Mouse (Mus musculus) MEL (cell line): ENCODE measurements around the gene Shroom1. TPM values are rescaled to one million over a fixed set of nuclear protein-coding genes. Genes with fewer than 3 reads are reported as not detected.

Experiments used
- DNase-seq: peaks from one replicate; pipeline ENCODE4 v3.0.0; 2011; ENCODE audit warnings: low read depth, low spot score
- H3K27ac ChIP-seq: 2 replicates; pipeline ENCODE4 v1.5.1; 2012; ENCODE audit warnings: low read depth, mild to moderate bottlenecking, control low read depth, low read length, moderate library complexity; ENCODE audit not compliant: control insufficient read depth
- H3K27me3 ChIP-seq, 2 experiments: fragments of 150-350 bp in 1 of 2; sonication (generic) in 1 of 2; 2 replicates each; pipeline ENCODE4 v1.6.1; 2012; ENCODE audit warnings: low read length in 2 of 2, mild to moderate bottlenecking in 2 of 2, improper control_type of control experiment in 1 of 2, moderate library complexity in 1 of 2; ENCODE audit not compliant: insufficient read depth in 2 of 2, control insufficient read depth in 1 of 2
- H3K36me3 ChIP-seq, 2 experiments: 2 replicates each; pipeline ENCODE4 v1.6.1; 2012 to 2014; ENCODE audit warnings: low read length in 2 of 2, improper control_type of control experiment in 1 of 2, inconsistent platforms in 1 of 2, mild to moderate bottlenecking in 1 of 2; ENCODE audit not compliant: insufficient read depth in 2 of 2, control insufficient read depth in 1 of 2
- H3K4me1 ChIP-seq, 2 experiments: fragments of 150-350 bp in 1 of 2; sonication (generic) in 1 of 2; 2 replicates each; pipeline ENCODE4 v1.6.1; 2012; ENCODE audit warnings: low read length in 2 of 2, improper control_type of control experiment in 1 of 2, mild to moderate bottlenecking in 1 of 2; ENCODE audit not compliant: insufficient read depth in 2 of 2, control insufficient read depth in 1 of 2
- H3K4me3 ChIP-seq, 2 experiments: fragments of 150-350 bp in 1 of 2; sonication (generic) in 1 of 2; 2 replicates each; pipeline ENCODE4 v1.5.1; 2012; ENCODE audit warnings: low read depth in 2 of 2, low read length in 2 of 2, mild to moderate bottlenecking in 2 of 2, moderate library complexity in 2 of 2, control low read depth in 1 of 2, improper control_type of control experiment in 1 of 2; ENCODE audit not compliant: control insufficient read depth in 1 of 2, insufficient read depth in 1 of 2
- H3K79me2 ChIP-seq: 2 replicates; pipeline ENCODE4 v1.6.1; 2012; ENCODE audit warnings: mild to moderate bottlenecking, low read length, moderate library complexity; ENCODE audit not compliant: control insufficient read depth, poor library complexity, insufficient read depth
- H3K9ac ChIP-seq: 2 replicates; pipeline ENCODE4 v1.6.1; 2012; ENCODE audit warnings: low read depth, mild to moderate bottlenecking, control low read depth, low read length, moderate library complexity; ENCODE audit not compliant: control insufficient read depth, poor library complexity, severe bottlenecking
- H3K9me3 ChIP-seq: fragments of 150-350 bp; sonication (generic); replicated peaks from 2 replicates; pipeline ENCODE4 v1.6.1; 2012; ENCODE audit warnings: mild to moderate bottlenecking, low read length, improper control_type of control experiment, moderate library complexity; ENCODE audit not compliant: insufficient read depth
- BHLHE40 ChIP-seq: IDR thresholded peaks from 2 replicates; pipeline ENCODE4 v1.6.1; 2012; ENCODE audit warnings: low read depth, mild to moderate bottlenecking, inconsistent platforms, low read length, improper control_type of control experiment, borderline replicate concordance
- CHD1 ChIP-seq: IDR thresholded peaks from 2 replicates; pipeline ENCODE4 v1.6.1; 2012; ENCODE audit warnings: low read depth, mild to moderate bottlenecking, inconsistent platforms, low read length, improper control_type of control experiment
- CHD2 ChIP-seq: IDR thresholded peaks from 2 replicates; pipeline ENCODE4 v1.6.1; 2011; ENCODE audit warnings: low read length, improper control_type of control experiment
- CTCF ChIP-seq, 3 experiments: IDR thresholded peaks in 2 of 3; conservative IDR thresholded peaks in 1 of 3; 2 replicates each; pipeline ENCODE4 v1.5.1; 2011 to 2012; ENCODE audit warnings: low read length in 3 of 3, low read depth in 2 of 3, mild to moderate bottlenecking in 2 of 3, improper control_type of control experiment in 1 of 3, inconsistent platforms in 1 of 3, mixed read lengths in 1 of 3, moderate library complexity in 1 of 3; ENCODE audit not compliant: control insufficient read depth in 1 of 3, insufficient read depth in 1 of 3, poor library complexity in 1 of 3, severe bottlenecking in 1 of 3
- E2F4 ChIP-seq: IDR thresholded peaks from 2 replicates; pipeline ENCODE4 v1.6.1; 2011; ENCODE audit warnings: low read depth, low read length, improper control_type of control experiment, borderline replicate concordance
- ELF1 ChIP-seq: IDR thresholded peaks from 2 replicates; pipeline ENCODE4 v1.6.1; 2014; ENCODE audit warnings: low read depth, mild to moderate bottlenecking, inconsistent platforms, low read length, improper control_type of control experiment, moderate library complexity
- ETS1 ChIP-seq: IDR thresholded peaks from 2 replicates; pipeline ENCODE4 v1.6.1; 2012; ENCODE audit warnings: low read depth, mild to moderate bottlenecking, inconsistent platforms, low read length, improper control_type of control experiment, moderate library complexity
- GABPA ChIP-seq: IDR thresholded peaks from 2 replicates; pipeline ENCODE4 v1.6.1; 2012; ENCODE audit warnings: low read depth, mild to moderate bottlenecking, inconsistent platforms, low read length, improper control_type of control experiment, moderate library complexity
- GATA1 ChIP-seq: IDR thresholded peaks from 2 replicates; pipeline ENCODE4 v1.6.1; 2011; ENCODE audit warnings: low read depth, low read length, improper control_type of control experiment
- JUND ChIP-seq: IDR thresholded peaks from 2 replicates; pipeline ENCODE4 v1.6.1; 2011; ENCODE audit warnings: low read depth, mild to moderate bottlenecking, improper control_type of control experiment, low read length
- MAFK ChIP-seq: IDR thresholded peaks from 2 replicates; pipeline ENCODE4 v1.6.1; 2011; ENCODE audit warnings: low read depth, mild to moderate bottlenecking, low read length, improper control_type of control experiment, borderline replicate concordance
- MAX ChIP-seq: IDR thresholded peaks from 2 replicates; pipeline ENCODE4 v1.6.1; 2011; ENCODE audit warnings: low read length, improper control_type of control experiment
- MXI1 ChIP-seq: IDR thresholded peaks from 2 replicates; pipeline ENCODE4 v1.6.1; 2011; ENCODE audit warnings: mild to moderate bottlenecking, low read depth, low read length, improper control_type of control experiment
- MYB ChIP-seq: IDR thresholded peaks from 2 replicates; pipeline ENCODE4 v1.6.1; 2011; ENCODE audit warnings: mild to moderate bottlenecking, low read depth, low read length, improper control_type of control experiment
- MYC ChIP-seq: IDR thresholded peaks from 2 replicates; pipeline ENCODE4 v1.6.1; 2011; ENCODE audit warnings: low read depth, mild to moderate bottlenecking, low read length, improper control_type of control experiment, moderate library complexity
- POLR2AphosphoS5 ChIP-seq: IDR thresholded peaks from 2 replicates; pipeline ENCODE4 v1.6.1; 2012; ENCODE audit warnings: low read depth, borderline replicate concordance, mild to moderate bottlenecking, inconsistent platforms, low read length, moderate library complexity, mixed read lengths
- RAD21 ChIP-seq: IDR thresholded peaks from 2 replicates; pipeline ENCODE4 v1.6.1; 2011; ENCODE audit warnings: mild to moderate bottlenecking, low read depth, low read length, improper control_type of control experiment
- RCOR1 ChIP-seq: IDR thresholded peaks from 2 replicates; pipeline ENCODE4 v1.6.1; 2012; ENCODE audit warnings: low read depth, mild to moderate bottlenecking, inconsistent platforms, low read length, improper control_type of control experiment
- TAL1 ChIP-seq: IDR thresholded peaks from 2 replicates; pipeline ENCODE4 v1.6.1; 2012; ENCODE audit warnings: mild to moderate bottlenecking, inconsistent platforms, low read length, moderate library complexity, mixed read lengths
- UBTF ChIP-seq: IDR thresholded peaks from 2 replicates; pipeline ENCODE4 v1.6.1; 2012; ENCODE audit warnings: low read depth, mild to moderate bottlenecking, inconsistent platforms, low read length, improper control_type of control experiment, moderate library complexity, borderline replicate concordance; ENCODE audit not compliant: insufficient read depth
- USF2 ChIP-seq, 2 experiments: IDR thresholded peaks; 2 replicates each; pipeline ENCODE4 v1.6.1; 2011 to 2012; ENCODE audit warnings: improper control_type of control experiment in 2 of 2, low read length in 2 of 2, borderline replicate concordance in 1 of 2, inconsistent platforms in 1 of 2, low read depth in 1 of 2, mild to moderate bottlenecking in 1 of 2; ENCODE audit not compliant: insufficient read depth in 1 of 2
- ZC3H11A ChIP-seq: IDR thresholded peaks from 2 replicates; pipeline ENCODE4 v1.6.1; 2012; ENCODE audit warnings: low read depth, mild to moderate bottlenecking, inconsistent platforms, low read length, improper control_type of control experiment
- ZMIZ1 ChIP-seq: IDR thresholded peaks from 2 replicates; pipeline ENCODE4 v1.6.1; 2012; ENCODE audit warnings: low read depth, mild to moderate bottlenecking, inconsistent platforms, low read length, improper control_type of control experiment, moderate library complexity
- polyA plus RNA-seq, 2 experiments: library from polyadenylated mRNA; stranded (reverse) in 1 of 2; unstranded in 1 of 2; fragments of >175 nt in 1 of 2; fragments of >200 nt in 1 of 2; gene quantifications; 2 replicates each; pipeline versions ENCODE4 v1.2.1 to v1.2.4; 2012; ENCODE audit warnings: low replicate concordance in 2 of 2, low read depth in 1 of 2; ENCODE audit not compliant: insufficient read length in 2 of 2, insufficient read depth in 1 of 2, missing spikeins in 1 of 2
- total RNA-seq: library from RNA; depleted of rRNA; stranded (reverse); fragments of 300-350 nt; gene quantifications from 2 replicates; pipeline ENCODE4 v1.2.3, GENCODE M21; 2012

The Shroom1 gene
- total and polyA plus RNA-seq, 3 experiments: 0.19 TPM; not detected in 2

DNA sequence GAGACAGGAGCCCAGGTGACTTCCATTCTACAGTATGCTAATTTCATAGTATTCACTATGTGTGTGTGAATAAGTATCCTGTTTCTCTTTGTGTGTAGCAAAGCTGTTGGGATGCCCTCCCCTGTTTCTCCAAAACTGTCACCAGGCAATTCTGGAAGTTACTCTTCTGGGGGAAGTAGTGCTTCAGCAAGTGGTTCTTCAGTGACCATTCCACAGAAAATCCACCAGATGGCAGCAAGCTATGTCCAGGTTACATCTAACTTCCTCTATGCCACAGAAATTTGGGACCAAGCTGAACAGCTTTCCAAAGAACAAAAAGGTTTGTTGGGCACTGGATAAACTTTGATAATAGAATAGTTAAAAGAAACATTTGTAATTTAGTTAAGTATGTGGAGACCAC, 45.3 kb upstream of the Shroom1 start (continued):
- TF ChIP-seq RCOR1: no peak

DNA sequence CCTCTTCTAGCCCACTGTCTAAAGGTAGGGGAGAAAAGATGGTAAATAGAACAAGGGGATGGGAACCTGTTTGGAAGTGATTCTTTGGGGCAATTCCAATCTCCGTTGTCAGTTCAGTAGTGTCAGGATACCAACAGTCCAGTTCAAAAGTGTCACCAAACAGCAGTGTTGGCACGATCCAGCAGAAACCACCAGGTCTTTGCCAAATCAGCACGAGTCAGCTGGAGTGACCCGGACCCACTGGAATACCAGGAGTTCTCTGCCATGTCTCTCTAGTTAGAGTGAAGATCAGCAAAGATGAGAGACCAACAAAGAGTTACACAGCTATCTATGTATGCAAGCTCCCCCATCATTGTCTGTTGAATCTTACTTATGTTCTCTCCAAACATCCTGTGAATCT, 43.1 kb upstream of the Shroom1 start:
- TF ChIP-seq ZMIZ1 (no peak), UBTF (no peak), USF2 (IDR thresholded peaks at IDR 0.05; ENCODE audit: borderline replicate concordance in 1 of 2, insufficient read depth in 1 of 2, low read depth in 1 of 2, low read length in 2 of 2) (no peak), JUND (no peak), MYB (no peak), CHD1 (no peak), TAL1 (no peak), CHD2 (no peak), MXI1 (no peak)
- H3K27me3 ChIP-seq: no peaks in the 10 kb centered on the region
- H3K27ac ChIP-seq: no peak overlapping the region
- no peaks in the 10 kb centered on the region for H3K4me1 ChIP-seq
- no peaks in the 10 kb centered on the region for H3K9me3 ChIP-seq
- H3K9ac ChIP-seq: no peak overlapping the region
- H3K79me2 ChIP-seq: no peaks in the 10 kb centered on the region
- H3K4me3 ChIP-seq: no peak overlapping the region
- no peak for DNase-seq
- H3K36me3 ChIP-seq: peaks cover 0 to 63% of the 10 kb centered on the region in 2 experiments; a peak in 2 of 4 replicates

DNA sequence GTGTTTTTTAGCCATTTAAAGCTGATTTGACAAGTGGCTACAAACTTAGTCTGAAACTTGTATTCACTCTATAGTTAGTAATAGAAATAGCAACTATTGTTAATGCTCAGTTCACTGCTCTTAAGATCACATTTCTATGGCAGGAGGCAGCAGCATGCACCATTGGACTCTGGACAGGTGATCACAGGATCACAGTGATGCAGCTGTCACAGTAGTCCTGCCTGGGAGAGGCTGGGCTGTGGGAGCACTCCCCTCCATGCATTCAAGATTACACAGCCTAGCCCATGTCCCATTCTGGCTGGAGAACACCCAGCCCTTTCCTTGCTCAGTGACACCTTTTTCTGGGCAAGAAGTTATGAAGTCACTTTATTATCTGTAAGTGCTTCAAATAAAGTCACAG, 39.0 kb upstream of the Shroom1 start:
- no peak for TF ChIP-seq GATA1
- Histone ChIP-seq H3K4me3 (no peak overlapping the region), H3K9ac (no peak overlapping the region), H3K27me3 (no peaks in the 10 kb centered on the region), H3K9me3 (no peaks in the 10 kb centered on the region), H3K27ac (no peak overlapping the region), H3K4me1 (no peaks in the 10 kb centered on the region), H3K79me2 (no peaks in the 10 kb centered on the region), H3K36me3 (peaks cover 0 to 36% of the 10 kb centered on the region in 2 experiments; a peak in 2 of 4 replicates)
- no peak for DNase-seq

DNA sequence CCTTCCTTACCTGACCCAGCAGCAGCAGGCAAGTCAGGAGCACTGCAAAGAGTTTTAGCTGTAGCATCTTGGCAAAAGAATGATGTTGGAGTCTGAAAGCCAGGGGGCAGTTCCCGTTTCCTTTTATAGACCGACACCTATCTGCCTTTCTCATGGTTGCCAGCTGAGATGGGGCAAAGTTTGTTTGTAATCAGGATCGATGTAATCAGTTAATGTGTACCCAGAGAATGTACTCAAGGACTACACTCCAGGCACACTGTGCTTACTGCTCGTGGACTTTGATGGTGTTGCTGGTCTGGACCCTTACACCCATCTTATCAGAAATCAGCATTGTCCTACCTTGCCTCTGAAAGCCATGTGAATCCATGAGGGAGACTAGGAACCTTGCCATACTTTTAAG, 34.0 kb upstream of the Shroom1 start, which contains the start of gene Leap2:
TSS of gene Leap2 (minus strand) at position 135 of the 400 bp plus-strand sequence.
- Histone ChIP-seq H3K27me3 (no peaks in the 10 kb centered on the region), H3K9ac (no peak within 1 kb of the TSS), H3K9me3 (no peaks in the 10 kb centered on the region), H3K4me3 (no peak within 1 kb of the TSS), H3K36me3 (no peaks in the 10 kb centered on the region; a peak in 1 of 4 replicates), H3K4me1 (no peaks in the 10 kb centered on the region), H3K79me2 (no peaks in the 10 kb centered on the region), H3K27ac (no peak within 1 kb of the TSS)
- TF ChIP-seq ZC3H11A (no peak), MAX (no peak), GABPA (no peak), MAFK (no peak), GATA1 (no peak), MYC (no peak), RCOR1 (no peak), CHD2 (no peak), CTCF (IDR thresholded peaks at IDR 0.05 in 2 of 3, conservative IDR thresholded peaks at IDR 0.05 in 1 of 3; ENCODE audit: control insufficient read depth in 1 of 3, insufficient read depth in 1 of 3, low read depth in 2 of 3, low read length in 3 of 3, poor library complexity in 1 of 3, severe bottlenecking in 1 of 3) (no peak), MYB (no peak), BHLHE40 (no peak), E2F4 (no peak), RAD21 (no peak), ELF1 (no peak), POLR2AphosphoS5 (no peak), ETS1 (no peak)
- DNase-seq: no peak
